Mouse (Mus musculus) hindbrain, embryonic 12.5 days (tissue): ENCODE data around the gene Rcn3. TPM values are rescaled to one million over a fixed set of nuclear protein-coding genes. Genes with fewer than 3 reads are reported as not detected.

Source experiments
- ATAC-seq: fragments of 200-750 bp; cut with Nextera tagmentation; 2 replicates; pipeline ENCODE4 v1.8.0; 2017; ENCODE audit warnings: moderate TSS enrichment; ENCODE audit not compliant: low FRiP score
- H3K27ac ChIP-seq: fragments of 300-500 bp; sonication (generic); 2 replicates; pipeline ENCODE4 v1.5.1; 2016; ENCODE audit warnings: mild to moderate bottlenecking
- H3K27me3 ChIP-seq: fragments of 300-500 bp; sonication (generic); 2 replicates; pipeline ENCODE4 v1.6.1; 2016; ENCODE audit warnings: mild to moderate bottlenecking
- H3K36me3 ChIP-seq: fragments of 300-500 bp; sonication (generic); 2 replicates; pipeline ENCODE4 v1.6.1; 2016; ENCODE audit warnings: mild to moderate bottlenecking
- H3K4me1 ChIP-seq: fragments of 300-500 bp; sonication (generic); 2 replicates; pipeline ENCODE4 v1.6.1; 2016
- H3K4me2 ChIP-seq: fragments of 300-500 bp; sonication (generic); replicated peaks from 2 replicates; pipeline ENCODE4 v1.6.1; 2016; ENCODE audit warnings: mild to moderate bottlenecking
- H3K4me3 ChIP-seq: fragments of 300-500 bp; sonication (generic); 2 replicates; pipeline ENCODE4 v1.5.1; 2016; ENCODE audit warnings: mild to moderate bottlenecking
- H3K9ac ChIP-seq: fragments of 300-500 bp; sonication (generic); 2 replicates; pipeline ENCODE4 v1.6.1; 2016; ENCODE audit warnings: mild to moderate bottlenecking, moderate library complexity
- H3K9me3 ChIP-seq: fragments of 300-500 bp; sonication (generic); replicated peaks from 2 replicates; pipeline ENCODE4 v1.6.1; 2016; ENCODE audit warnings: mild to moderate bottlenecking
- WGBS: fragments of 180-500 bp; shearing (Covaris S2); methylation state at CpG from one replicate; pipeline ENCODE4 v1.1.7; 2016; 5-methylcytosine and 5-hydroxymethylcytosine counted together
- polyA plus RNA-seq: library from polyadenylated mRNA; unstranded; fragments of >200 nt; fragmentation: Nextera tagmentation; extraction: Ambion mirVana; gene quantifications from 2 replicates; pipeline ENCODE4 v1.2.1, GENCODE M21; 2016

Gene Rcn3
- polyA plus RNA-seq, 1 experiment from 2014 or later, result 177 TPM

GRCm38 (mm10) chr7:45076501-45076900, 15.5 kb downstream of the Rcn3 start:
- Histone ChIP-seq H3K9me3 (no peaks in the 10 kb centered on the region), H3K4me2 (no peak overlapping the region), H3K27ac (no peak overlapping the region), H3K9ac (no peak overlapping the region), H3K27me3 (no peaks in the 10 kb centered on the region), H3K36me3 (peaks cover 28% of the 10 kb centered on the region), H3K4me1 (no peaks in the 10 kb centered on the region), H3K4me3 (no peak overlapping the region)
- ATAC-seq, result no peak
- 91% methylated on average over 30 of the region's 30 CpGs for WGBS

- 90% methylated on average over 4 of the region's 4 CpGs for WGBS
- H3K4me2 ChIP-seq, result no peak overlapping the region
- no peak for ATAC-seq
- peaks cover 28% of the 10 kb centered on the region for H3K36me3 ChIP-seq
- no peaks in the 10 kb centered on the region for H3K9me3 ChIP-seq
- H3K4me1 ChIP-seq, result no peaks in the 10 kb centered on the region
- H3K4me3 ChIP-seq, result no peak overlapping the region
- H3K27ac ChIP-seq, result no peak overlapping the region
- no peak overlapping the region for H3K9ac ChIP-seq
- no peaks in the 10 kb centered on the region for H3K27me3 ChIP-seq
Observed at GRCm38 (mm10) chr7:45075405-45075804, 16.6 kb downstream of the Rcn3 start.

DNA sequence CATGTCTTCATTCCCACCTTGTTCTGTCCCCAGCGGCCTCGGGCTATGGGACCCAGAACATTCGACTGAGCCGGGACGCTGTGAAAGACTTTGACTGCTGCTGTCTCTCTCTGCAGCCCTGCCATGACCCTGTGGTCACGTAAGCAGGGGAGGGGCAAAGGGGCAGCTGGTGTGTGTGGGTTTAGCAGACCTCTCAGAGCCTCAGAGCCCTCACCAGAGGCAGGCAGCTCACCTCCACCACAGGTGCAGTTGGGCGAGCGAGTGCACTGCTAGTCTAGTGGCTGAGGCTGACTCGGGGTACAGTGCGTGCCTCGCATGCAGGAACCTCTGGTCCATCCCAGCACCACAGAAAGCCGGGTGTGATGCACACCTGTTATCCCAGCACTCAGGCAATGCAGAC, 18.1 kb downstream of the Rcn3 start:
- H3K27me3 ChIP-seq, result no peaks in the 10 kb centered on the region
- H3K9ac ChIP-seq, result no peak overlapping the region
- no peak overlapping the region for H3K4me3 ChIP-seq
- H3K4me1 ChIP-seq, result no peaks in the 10 kb centered on the region
- H3K36me3 ChIP-seq, result peaks cover 28% of the 10 kb centered on the region
- no peak overlapping the region for H3K27ac ChIP-seq
- WGBS, result 91% methylated on average over 12 of the region's 12 CpGs
- no peaks in the 10 kb centered on the region for H3K9me3 ChIP-seq
- no peak overlapping the region for H3K4me2 ChIP-seq
- no peak for ATAC-seq

DNA sequence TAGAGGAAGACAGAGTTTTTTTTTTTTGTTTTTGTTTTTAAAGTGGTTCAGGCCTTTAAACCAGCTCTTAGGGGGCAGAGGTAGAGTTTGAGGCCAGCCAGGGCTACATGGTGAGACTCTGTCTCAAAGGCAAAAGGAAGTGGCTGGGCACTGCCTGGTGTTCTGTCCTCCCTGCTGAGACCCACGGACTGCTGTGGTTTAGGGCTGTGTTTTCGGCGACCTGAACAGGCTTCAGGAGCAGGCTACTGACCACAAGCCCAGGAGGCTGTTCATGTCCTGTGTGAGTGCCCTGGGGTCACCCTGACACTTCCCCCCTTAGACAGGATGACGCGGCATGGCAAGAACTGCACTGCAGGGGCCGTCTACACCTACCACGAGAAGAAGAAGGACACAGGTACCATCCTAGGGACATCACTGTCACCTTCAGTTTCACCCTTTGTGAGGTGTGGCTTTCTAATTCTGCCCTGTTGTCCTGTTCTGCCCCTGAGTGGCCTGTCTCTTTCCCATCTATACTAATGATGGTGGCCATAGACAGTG, 18.8 kb downstream of the Rcn3 start:
- Histone ChIP-seq H3K9me3 (no peaks in the 10 kb centered on the region), H3K27ac (no peak overlapping the region), H3K9ac (0 out of 2 replicates have a peak overlapping the region, but pooled peaks have one; percentile 32), H3K4me2 (no peak overlapping the region), H3K36me3 (peaks cover 28% of the 10 kb centered on the region), H3K4me3 (no peak overlapping the region), H3K27me3 (no peaks in the 10 kb centered on the region), H3K4me1 (no peaks in the 10 kb centered on the region)
- WGBS, result 84% methylated on average over 7 of the region's 7 CpGs
- no peak for ATAC-seq

DNA sequence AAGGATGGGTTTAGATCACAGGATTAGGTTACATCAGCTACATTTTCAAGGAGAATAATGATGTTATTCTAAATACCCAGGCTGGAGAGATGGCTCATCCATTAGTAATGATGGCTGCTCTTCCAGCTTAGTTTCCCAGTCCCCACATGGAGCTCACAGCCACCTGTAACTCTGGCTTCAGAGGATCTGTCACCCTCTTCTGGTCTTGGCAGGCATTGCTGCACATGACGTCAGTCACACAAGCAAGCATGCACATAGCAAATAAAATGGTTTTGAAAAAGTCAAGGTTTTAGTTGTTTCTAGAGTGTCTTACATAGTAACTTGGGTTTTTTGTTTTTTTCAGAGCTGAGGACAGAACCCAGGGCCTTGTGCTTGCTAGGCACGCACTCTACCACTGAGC, 19.8 kb downstream of the Rcn3 start:
- H3K9me3 ChIP-seq, result no peaks in the 10 kb centered on the region
- no peaks in the 10 kb centered on the region for H3K27me3 ChIP-seq
- H3K9ac ChIP-seq, result no peak overlapping the region
- peaks cover 22% of the 10 kb centered on the region for H3K36me3 ChIP-seq
- no peak overlapping the region for H3K4me3 ChIP-seq
- ATAC-seq, result no peak
- no peak overlapping the region for H3K4me2 ChIP-seq
- WGBS, result 79% methylated on average over 2 of the region's 2 CpGs
- no peaks in the 10 kb centered on the region for H3K4me1 ChIP-seq
- H3K27ac ChIP-seq, result no peak overlapping the region

DNA sequence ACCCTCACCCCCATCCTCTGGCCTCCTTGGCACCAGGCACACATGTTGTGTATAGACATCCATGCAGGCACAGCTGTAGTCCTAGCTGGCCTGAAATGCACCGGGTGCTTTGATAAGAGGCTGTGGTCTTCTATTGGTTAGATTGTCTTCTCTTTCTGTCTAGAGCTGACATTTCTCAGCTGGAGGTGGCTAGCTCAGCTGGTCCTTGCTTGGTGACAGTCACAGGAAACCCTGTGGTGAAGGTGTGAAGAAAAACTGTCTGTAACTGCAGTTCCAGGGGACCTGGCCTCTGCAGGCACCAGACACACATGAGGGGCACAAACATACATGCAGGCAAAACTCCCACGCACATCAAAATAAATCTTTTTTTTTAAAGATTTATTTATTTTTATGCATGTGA, 22.4 kb downstream of the Rcn3 start:
- Histone ChIP-seq H3K4me3 (no peak overlapping the region), H3K4me1 (no peaks in the 10 kb centered on the region), H3K9me3 (no peaks in the 10 kb centered on the region), H3K27ac (no peak overlapping the region), H3K9ac (no peak overlapping the region), H3K4me2 (no peak overlapping the region), H3K27me3 (no peaks in the 10 kb centered on the region), H3K36me3 (no peaks in the 10 kb centered on the region)
- ATAC-seq, result no peak
- WGBS, result 93% methylated on average over 2 of the region's 2 CpGs

DNA sequence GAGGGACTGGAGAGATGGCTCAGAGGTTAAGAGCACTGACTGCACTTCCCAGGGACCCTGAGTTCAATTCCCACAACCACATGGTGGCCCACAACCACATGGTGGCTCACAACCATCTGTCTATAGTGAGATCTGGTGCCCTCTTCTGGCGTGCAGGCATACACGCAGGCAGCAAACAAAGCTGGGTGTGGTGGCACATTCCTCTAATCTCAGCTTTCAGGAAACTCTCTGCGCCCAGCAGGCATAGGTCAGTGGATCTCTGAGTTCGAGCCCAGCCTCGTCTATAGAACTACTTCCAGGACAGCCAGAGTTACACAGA, 24.1 kb downstream of the Rcn3 start:
- 32% methylated on average over 5 of the region's 5 CpGs for WGBS

GRCm38 (mm10) chr7:45067190-45067999, 24.6 kb downstream of the Rcn3 start:
- no peak overlapping the region for H3K4me2 ChIP-seq
- no peaks in the 10 kb centered on the region for H3K9me3 ChIP-seq
- ATAC-seq, result no peak
- H3K27me3 ChIP-seq, result no peaks in the 10 kb centered on the region
- 73% methylated on average over 4 of the region's 4 CpGs for WGBS
- H3K4me1 ChIP-seq, result peaks cover 7% of the 10 kb centered on the region
- H3K27ac ChIP-seq, result no peak overlapping the region
- H3K4me3 ChIP-seq, result no peak overlapping the region
- H3K9ac ChIP-seq, result no peak overlapping the region
- no peaks in the 10 kb centered on the region for H3K36me3 ChIP-seq

More for the DNA sequence above, 24.1 kb downstream of the Rcn3 start:
- no peak for ATAC-seq
- no peak overlapping the region for H3K27ac ChIP-seq
- no peak overlapping the region for H3K9ac ChIP-seq
- H3K9me3 ChIP-seq, result no peaks in the 10 kb centered on the region
- H3K4me3 ChIP-seq, result no peak overlapping the region
- H3K4me1 ChIP-seq, result peaks cover 7% of the 10 kb centered on the region
- H3K4me2 ChIP-seq, result no peak overlapping the region
- H3K27me3 ChIP-seq, result no peaks in the 10 kb centered on the region
- no peaks in the 10 kb centered on the region for H3K36me3 ChIP-seq

- WGBS, result 0% methylated on average over 31 of the region's 31 CpGs
- Histone ChIP-seq H3K36me3 (no peaks in the 10 kb centered on the region), H3K4me3 (peak within 1 kb of the TSS; percentile 51), H3K9me3 (no peaks in the 10 kb centered on the region), H3K4me1 (peaks cover 28% of the 10 kb centered on the region), H3K27ac (peak within 1 kb of the TSS; percentile 83), H3K9ac (peak within 1 kb of the TSS; percentile 65), H3K27me3 (no peaks in the 10 kb centered on the region), H3K4me2 (peak within 1 kb of the TSS; percentile 74)
- ATAC-seq, result peak; percentile 91
Observed at GRCm38 (mm10) chr7:45062239-45062835, 29.7 kb downstream of the Rcn3 start, which contains the start of the genes Nosip and Prrg2. TSS of gene Nosip (plus strand) at chr7:45062429. TSS of gene Prrg2 (minus strand) at chr7:45062677.

DNA sequence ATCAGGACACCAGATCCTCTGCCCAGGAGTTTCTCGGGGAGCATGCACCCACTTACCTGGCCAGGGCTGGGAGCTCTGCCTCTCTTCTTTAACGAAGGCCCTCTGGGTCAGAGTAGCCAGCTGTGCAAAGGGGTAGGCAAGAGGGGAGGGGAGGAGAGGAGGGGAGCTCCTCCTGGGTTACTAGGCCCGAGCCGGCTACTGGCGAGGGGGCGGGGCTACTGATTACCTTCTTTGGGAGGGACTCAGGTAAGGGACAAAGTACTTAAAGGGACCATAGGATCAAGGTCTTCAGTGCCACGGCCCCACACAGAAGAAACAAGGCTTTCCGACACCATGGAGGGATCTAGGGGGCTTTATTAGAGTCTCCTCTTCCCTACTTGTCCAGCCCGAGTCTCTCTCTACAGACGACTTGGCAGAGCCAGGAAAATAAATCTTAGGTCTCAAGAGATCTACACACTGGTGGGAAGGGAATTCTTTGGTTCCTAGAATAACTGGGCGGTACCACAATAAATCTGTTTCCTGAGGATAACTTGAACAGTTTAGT, 30.4 kb downstream of the Rcn3 start:
- no peak for ATAC-seq
- WGBS, result 15% methylated on average over 11 of the region's 11 CpGs

DNA sequence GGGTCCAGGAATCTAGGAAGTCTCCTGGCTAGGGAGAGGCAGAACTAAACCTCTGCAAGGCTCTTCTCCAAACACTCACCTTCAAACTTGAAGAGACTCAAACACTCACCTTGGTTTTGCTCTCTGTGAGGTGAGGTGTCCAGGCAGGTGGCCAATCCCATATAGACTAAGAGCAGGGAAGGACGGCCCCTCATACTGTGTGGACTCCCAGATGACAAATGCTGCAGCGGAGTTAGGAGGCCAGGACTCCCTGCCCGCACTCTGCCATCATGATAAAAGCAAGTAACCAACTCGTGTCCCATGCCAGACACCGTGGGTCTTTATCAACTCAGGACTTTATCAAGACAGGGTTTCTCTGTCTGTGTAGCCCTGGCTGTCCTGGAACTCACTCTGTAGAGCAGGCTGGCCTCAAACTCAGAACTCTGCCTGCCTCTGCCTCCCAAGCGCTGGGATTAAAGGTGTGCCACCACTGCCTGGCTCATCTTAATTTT, 31.3 kb downstream of the Rcn3 start:
- ATAC-seq, result no peak
- Histone ChIP-seq H3K27ac (no peak overlapping the region), H3K9me3 (no peaks in the 10 kb centered on the region), H3K4me3 (no peak overlapping the region), H3K36me3 (no peaks in the 10 kb centered on the region), H3K4me2 (no peak overlapping the region), H3K9ac (no peak overlapping the region), H3K4me1 (peaks cover 28% of the 10 kb centered on the region), H3K27me3 (no peaks in the 10 kb centered on the region)
- 95% methylated on average over 6 of the region's 6 CpGs for WGBS

More for the DNA sequence above, 30.4 kb downstream of the Rcn3 start:
- H3K4me1 ChIP-seq, result peaks cover 28% of the 10 kb centered on the region
- no peaks in the 10 kb centered on the region for H3K9me3 ChIP-seq
- peak overlapping the region; percentile 74 for H3K4me2 ChIP-seq
- H3K9ac ChIP-seq, result peak overlapping the region; percentile 46; the same call in 1 of the 2 replicates
- H3K4me3 ChIP-seq, result peak overlapping the region; percentile 51
- peak overlapping the region; percentile 83; the same call in 1 of the 2 replicates for H3K27ac ChIP-seq
- H3K36me3 ChIP-seq, result no peaks in the 10 kb centered on the region
- H3K27me3 ChIP-seq, result no peaks in the 10 kb centered on the region
